Mouse (Mus musculus): ENCODE results near the gene Tbx3. TPM values are rescaled to one million over a fixed set of nuclear protein-coding genes. Genes with fewer than 3 reads are reported as not detected.

The Tbx3 gene
- 1.4 and 1.7 TPM in 2 replicates for polyA plus RNA-seq (2015; fragmentation: Nextera tagmentation; extraction: Ambion mirVana)

GRCm38 (mm10) chr5:119670566-119671108, at the start of gene Tbx3:
Tbx3 (plus strand) TSS chr5:119670669.
- Histone ChIP-seq H3K4me2 (peak within 1 kb of the TSS; percentile 62), H3K4me1 (peaks cover 16% of the 10 kb centered on the region), H3K27me3 (peaks cover 99% of the 10 kb centered on the region), H3K9ac (peak within 1 kb of the TSS; percentile 40), H3K4me3 (peak within 1 kb of the TSS; percentile 33), H3K27ac (no peak within 1 kb of the TSS), H3K36me3 (ENCODE audit: poor library complexity, severe bottlenecking) (no peaks in the 10 kb centered on the region), H3K9me3 (replicated peaks) (no peaks in the 10 kb centered on the region)
- under 1% methylated on average over 37 of the region's 43 CpGs for WGBS
- ATAC-seq: peak; percentile 97

DNA sequence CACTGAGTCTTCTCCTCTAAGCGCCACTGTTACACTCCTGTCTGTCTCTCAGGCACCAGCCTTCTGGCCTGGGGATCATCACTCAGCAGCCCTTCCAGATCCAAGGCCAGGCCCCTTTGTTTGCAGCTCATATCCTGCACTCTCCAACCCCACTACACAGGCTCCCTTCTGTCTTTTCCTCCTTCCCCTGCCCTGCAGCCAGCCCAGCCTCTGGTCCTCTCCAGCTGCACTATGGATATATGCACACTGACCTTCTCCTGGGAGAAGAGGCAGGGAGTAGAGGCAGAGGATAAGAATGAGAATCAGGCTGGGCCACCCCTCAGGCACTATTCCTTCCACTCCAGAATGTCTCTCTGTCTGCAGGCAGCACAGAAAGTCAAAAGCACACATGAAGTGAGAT, 48.4 kb upstream of the Tbx3 start:
- no peak overlapping the region for H3K9ac ChIP-seq
- no peaks in the 10 kb centered on the region for H3K36me3 ChIP-seq (ENCODE audit: poor library complexity, severe bottlenecking)
- no peak overlapping the region for H3K4me2 ChIP-seq
- H3K9me3 ChIP-seq (replicated peaks): no peaks in the 10 kb centered on the region
- WGBS: 62% methylated on average over 1 of the region's 1 CpGs
- H3K27ac ChIP-seq: no peak overlapping the region
- no peak for ATAC-seq
- H3K4me1 ChIP-seq: peaks cover 13% of the 10 kb centered on the region
- H3K4me3 ChIP-seq: no peak overlapping the region
- peaks cover 34% of the 10 kb centered on the region for H3K27me3 ChIP-seq

GRCm38 (mm10) chr5:119624554-119624953, 45.9 kb upstream of the Tbx3 start:
- H3K4me1 ChIP-seq: peaks cover 16% of the 10 kb centered on the region
- H3K27ac ChIP-seq: no peak overlapping the region
- H3K4me3 ChIP-seq: no peak overlapping the region
- H3K9ac ChIP-seq: no peak overlapping the region
- H3K9me3 ChIP-seq (replicated peaks): no peaks in the 10 kb centered on the region
- WGBS: 64% methylated on average over 1 of the region's 1 CpGs
- H3K27me3 ChIP-seq: peaks cover 50% of the 10 kb centered on the region
- no peak overlapping the region for H3K4me2 ChIP-seq
- H3K36me3 ChIP-seq (ENCODE audit: poor library complexity, severe bottlenecking): no peaks in the 10 kb centered on the region
- ATAC-seq: no peak

DNA sequence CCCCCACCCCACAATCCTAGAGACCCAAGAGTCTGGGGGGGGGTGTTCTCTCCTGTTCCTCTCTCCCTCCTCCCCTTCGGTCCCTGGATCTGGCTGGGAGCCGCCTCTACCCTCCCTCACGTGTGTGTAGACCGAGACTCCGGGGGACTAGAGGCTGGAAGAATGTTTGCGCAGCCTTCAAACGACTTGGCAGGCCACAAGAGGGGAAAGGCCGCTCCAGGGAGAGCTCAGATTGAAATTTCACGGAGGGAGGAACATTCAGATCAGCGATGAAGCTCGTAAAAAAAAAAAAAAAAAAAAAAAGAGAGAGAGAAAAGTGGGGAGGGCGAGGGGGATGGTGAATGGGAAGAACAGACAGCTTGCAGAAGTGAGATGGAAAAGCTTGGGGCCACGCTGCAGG, 44.9 kb upstream of the Tbx3 start:
- no peaks in the 10 kb centered on the region for H3K36me3 ChIP-seq (ENCODE audit: poor library complexity, severe bottlenecking)
- no peak overlapping the region for H3K9ac ChIP-seq
- peaks cover 52% of the 10 kb centered on the region for H3K27me3 ChIP-seq
- 4% methylated on average over 13 of the region's 13 CpGs for WGBS
- no peak for ATAC-seq
- peaks cover 16% of the 10 kb centered on the region for H3K4me1 ChIP-seq
- no peak overlapping the region for H3K4me2 ChIP-seq
- H3K9me3 ChIP-seq (replicated peaks): no peaks in the 10 kb centered on the region
- no peak overlapping the region for H3K27ac ChIP-seq
- H3K4me3 ChIP-seq: no peak overlapping the region

- WGBS: 12% methylated on average over 9 of the region's 9 CpGs
- no peaks in the 10 kb centered on the region for H3K36me3 ChIP-seq (ENCODE audit: poor library complexity, severe bottlenecking)
- no peak for ATAC-seq
- peaks cover 55% of the 10 kb centered on the region for H3K27me3 ChIP-seq
- no peaks in the 10 kb centered on the region for H3K9me3 ChIP-seq (replicated peaks)
- no peak overlapping the region for H3K4me3 ChIP-seq
- no peak overlapping the region for H3K4me2 ChIP-seq
- H3K4me1 ChIP-seq: peaks cover 16% of the 10 kb centered on the region
- H3K9ac ChIP-seq: no peak overlapping the region
- H3K27ac ChIP-seq: no peak overlapping the region
These were observed 44.3 kb upstream of the Tbx3 start for GRCm38 (mm10) chr5:119626154-119626553.

DNA sequence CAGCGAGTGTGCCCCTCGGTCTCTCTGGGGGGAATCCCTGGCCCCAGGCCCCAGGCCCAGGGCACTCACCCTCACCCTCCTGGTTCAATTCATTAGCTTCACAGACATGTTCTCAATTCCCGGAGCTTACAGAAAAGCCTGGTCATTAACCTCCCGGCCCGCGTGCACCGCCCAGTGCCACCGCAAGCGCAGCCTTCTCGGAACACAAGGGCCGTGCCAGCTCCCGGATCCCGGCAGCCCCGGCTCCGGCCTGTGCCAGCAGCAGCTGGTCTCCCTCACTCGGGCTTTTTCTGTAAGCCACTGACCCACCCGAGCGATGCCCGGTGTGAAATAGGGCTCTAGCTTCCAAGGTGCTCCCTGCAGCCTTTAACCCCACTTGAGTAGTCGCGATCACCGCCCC, 43.8 kb upstream of the Tbx3 start:
- Histone ChIP-seq H3K9ac (0 out of 2 replicates have a peak overlapping the region, but pooled peaks have one; percentile 18), H3K27me3 (peaks cover 55% of the 10 kb centered on the region)
- no peak for ATAC-seq

GRCm38 (mm10) chr5:119628100-119628499, 42.4 kb upstream of the Tbx3 start:
- Histone ChIP-seq H3K36me3 (ENCODE audit: poor library complexity, severe bottlenecking) (no peaks in the 10 kb centered on the region), H3K4me3 (no peak overlapping the region), H3K4me1 (peaks cover 16% of the 10 kb centered on the region), H3K4me2 (no peak overlapping the region), H3K9ac (no peak overlapping the region), H3K27ac (no peak overlapping the region), H3K9me3 (replicated peaks) (no peaks in the 10 kb centered on the region), H3K27me3 (peaks cover 55% of the 10 kb centered on the region)
- ATAC-seq: no peak
- WGBS: 82% methylated on average over 3 of the region's 3 CpGs

More for the DNA sequence above, 43.8 kb upstream of the Tbx3 start:
- Histone ChIP-seq H3K4me3 (peak overlapping the region; percentile 9), H3K4me1 (peaks cover 16% of the 10 kb centered on the region), H3K4me2 (peak overlapping the region; percentile 51), H3K36me3 (ENCODE audit: poor library complexity, severe bottlenecking) (no peaks in the 10 kb centered on the region), H3K27ac (no peak overlapping the region), H3K9me3 (replicated peaks) (no peaks in the 10 kb centered on the region)
- 4% methylated on average over 22 of the region's 22 CpGs for WGBS

DNA sequence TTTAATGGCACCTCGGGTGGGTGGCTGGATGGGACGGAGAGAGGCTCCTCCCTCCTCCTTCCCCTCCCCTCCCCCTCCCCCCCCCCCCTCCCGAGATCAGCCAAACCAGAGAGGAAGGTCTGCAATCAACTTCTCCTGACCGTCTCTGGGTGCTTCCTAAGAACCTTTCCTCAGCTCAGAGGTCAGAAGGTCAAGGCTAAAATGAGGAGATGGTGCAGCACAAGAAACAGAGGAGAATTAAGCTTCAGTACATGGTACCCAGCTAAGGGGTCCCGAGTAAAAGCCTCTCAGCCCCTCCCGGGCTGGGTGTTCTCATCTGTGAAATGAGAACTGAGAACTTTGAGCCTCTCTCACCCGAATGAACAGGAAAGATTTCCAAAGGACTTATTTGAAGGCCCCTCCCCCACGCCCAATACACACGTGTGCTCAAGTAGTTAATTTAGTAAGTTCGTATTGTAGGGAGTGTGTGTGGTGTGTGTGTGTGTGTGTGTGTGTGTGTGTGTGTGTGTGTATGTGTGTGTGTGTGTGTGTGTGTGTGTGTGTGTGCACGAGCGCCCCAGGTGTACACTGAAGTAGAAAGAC, 41.6 kb upstream of the Tbx3 start:
- ATAC-seq: no peak
- H3K27me3 ChIP-seq: peaks cover 51% of the 10 kb centered on the region
- H3K9ac ChIP-seq: no peak overlapping the region
- no peak overlapping the region for H3K4me3 ChIP-seq
- no peaks in the 10 kb centered on the region for H3K36me3 ChIP-seq (ENCODE audit: poor library complexity, severe bottlenecking)
- peaks cover 16% of the 10 kb centered on the region for H3K4me1 ChIP-seq
- no peak overlapping the region for H3K4me2 ChIP-seq
- H3K9me3 ChIP-seq (replicated peaks): no peaks in the 10 kb centered on the region
- WGBS: 28% methylated on average over 12 of the region's 12 CpGs
- H3K27ac ChIP-seq: no peak overlapping the region

- Histone ChIP-seq H3K4me1 (no peaks in the 10 kb centered on the region), H3K27ac (no peak overlapping the region), H3K9ac (no peak overlapping the region), H3K27me3 (peaks cover 6% of the 10 kb centered on the region), H3K4me2 (no peak overlapping the region), H3K4me3 (no peak overlapping the region), H3K9me3 (replicated peaks) (no peaks in the 10 kb centered on the region), H3K36me3 (ENCODE audit: poor library complexity, severe bottlenecking) (no peaks in the 10 kb centered on the region)
- 90% methylated on average over 4 of the region's 4 CpGs for WGBS
- no peak for ATAC-seq
These were observed 36.9 kb upstream of the Tbx3 start for GRCm38 (mm10) chr5:119633581-119633980.

DNA sequence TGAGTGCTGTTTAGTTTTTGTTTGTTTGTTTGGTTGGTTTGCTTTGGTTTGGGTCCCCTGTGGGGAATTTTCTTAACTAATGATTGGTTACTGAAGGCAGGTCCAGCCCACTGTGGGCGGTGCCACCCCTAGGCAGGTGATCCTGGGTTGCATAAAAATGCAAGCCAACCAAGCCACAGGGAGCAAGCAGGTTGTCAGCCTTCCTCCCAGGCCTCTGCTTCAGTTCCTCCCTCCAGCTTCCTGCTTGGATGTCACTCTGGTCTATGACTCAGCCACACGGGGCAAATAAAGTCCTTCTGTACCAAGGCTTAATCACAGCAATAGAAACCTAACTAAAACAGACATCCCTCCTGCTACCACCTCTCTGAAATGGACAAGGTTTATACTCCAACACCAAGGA, 35.6 kb upstream of the Tbx3 start:
- Histone ChIP-seq H3K9me3 (replicated peaks) (no peaks in the 10 kb centered on the region), H3K36me3 (ENCODE audit: poor library complexity, severe bottlenecking) (no peaks in the 10 kb centered on the region), H3K9ac (no peak overlapping the region), H3K4me1 (no peaks in the 10 kb centered on the region), H3K27ac (no peak overlapping the region), H3K4me2 (no peak overlapping the region), H3K4me3 (no peak overlapping the region), H3K27me3 (peaks cover 5% of the 10 kb centered on the region; the same call in 1 of the 2 replicates)
- ATAC-seq: no peak
- WGBS: 76% methylated on average over 2 of the region's 2 CpGs

DNA sequence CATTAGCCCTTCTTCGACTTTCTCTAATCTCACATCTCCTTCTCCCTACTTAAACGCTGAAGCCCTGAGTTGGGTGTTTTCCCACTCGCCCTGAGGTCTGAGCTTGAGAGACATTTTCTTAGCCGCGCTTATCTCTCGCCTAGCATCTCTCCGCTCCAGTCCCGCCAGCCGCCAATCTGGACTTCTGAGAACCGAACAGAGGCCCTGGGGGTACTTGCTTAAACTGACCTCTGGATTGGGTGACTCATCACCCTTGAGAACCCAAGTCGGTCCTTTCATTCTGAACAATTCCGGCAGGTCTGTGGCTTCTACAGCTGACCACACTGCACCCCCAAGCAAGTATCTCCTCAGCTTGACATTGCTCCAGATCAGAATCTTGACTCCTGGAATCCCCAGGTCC, 32.2 kb upstream of the Tbx3 start:
- H3K9me3 ChIP-seq (replicated peaks): no peaks in the 10 kb centered on the region
- WGBS: 72% methylated on average over 12 of the region's 12 CpGs

GRCm38 (mm10) chr5:119641094-119641493, 29.4 kb upstream of the Tbx3 start:
- 73% methylated on average over 9 of the region's 9 CpGs for WGBS
- H3K4me3 ChIP-seq: no peak overlapping the region
- no peak overlapping the region for H3K9ac ChIP-seq
- H3K27me3 ChIP-seq: peaks cover 28% of the 10 kb centered on the region
- H3K36me3 ChIP-seq (ENCODE audit: poor library complexity, severe bottlenecking): no peaks in the 10 kb centered on the region
- no peaks in the 10 kb centered on the region for H3K4me1 ChIP-seq
- H3K4me2 ChIP-seq: no peak overlapping the region
- H3K27ac ChIP-seq: no peak overlapping the region
- no peak for ATAC-seq
- H3K9me3 ChIP-seq (replicated peaks): no peaks in the 10 kb centered on the region

More for the DNA sequence above, 32.2 kb upstream of the Tbx3 start:
- Histone ChIP-seq H3K36me3 (ENCODE audit: poor library complexity, severe bottlenecking) (no peaks in the 10 kb centered on the region), H3K4me2 (no peak overlapping the region), H3K4me3 (no peak overlapping the region), H3K4me1 (no peaks in the 10 kb centered on the region), H3K9ac (no peak overlapping the region), H3K27me3 (peaks cover 15% of the 10 kb centered on the region), H3K27ac (no peak overlapping the region)
- ATAC-seq: no peak

DNA sequence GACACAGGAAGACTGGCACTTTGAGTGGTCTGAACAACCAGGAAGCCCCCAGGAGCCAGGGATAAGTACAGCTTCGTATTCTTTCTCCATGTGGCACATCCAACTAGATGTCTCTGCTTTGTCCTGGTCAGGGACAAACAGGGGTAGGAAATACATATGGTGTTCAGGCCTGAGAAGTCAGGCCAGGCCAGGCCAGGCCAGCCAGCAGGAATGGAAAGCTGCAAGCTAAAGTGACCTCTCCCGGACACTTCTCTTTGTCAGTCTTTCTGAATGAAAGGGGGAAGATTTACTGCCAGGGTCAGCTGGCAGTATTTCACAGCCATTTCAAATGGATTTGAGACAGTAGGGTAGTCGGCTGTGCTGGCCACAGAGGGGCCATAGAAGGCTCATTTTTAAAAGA, 28.8 kb upstream of the Tbx3 start:
- ATAC-seq: no peak
- Histone ChIP-seq H3K27me3 (peaks cover 28% of the 10 kb centered on the region), H3K36me3 (ENCODE audit: poor library complexity, severe bottlenecking) (no peaks in the 10 kb centered on the region), H3K9ac (no peak overlapping the region), H3K4me3 (no peak overlapping the region), H3K4me1 (no peaks in the 10 kb centered on the region), H3K27ac (no peak overlapping the region), H3K4me2 (no peak overlapping the region), H3K9me3 (replicated peaks) (no peaks in the 10 kb centered on the region)
- 31% methylated on average over 3 of the region's 3 CpGs for WGBS
